Mouse (Mus musculus): ENCODE results near the gene Kcnj12. TPM values are rescaled to one million over a fixed set of nuclear protein-coding genes. Genes with fewer than 3 reads are reported as not detected.

Kcnj12 gene
- polyA plus RNA-seq, 1 experiment from 2014 or later, result 0.28 TPM

DNA sequence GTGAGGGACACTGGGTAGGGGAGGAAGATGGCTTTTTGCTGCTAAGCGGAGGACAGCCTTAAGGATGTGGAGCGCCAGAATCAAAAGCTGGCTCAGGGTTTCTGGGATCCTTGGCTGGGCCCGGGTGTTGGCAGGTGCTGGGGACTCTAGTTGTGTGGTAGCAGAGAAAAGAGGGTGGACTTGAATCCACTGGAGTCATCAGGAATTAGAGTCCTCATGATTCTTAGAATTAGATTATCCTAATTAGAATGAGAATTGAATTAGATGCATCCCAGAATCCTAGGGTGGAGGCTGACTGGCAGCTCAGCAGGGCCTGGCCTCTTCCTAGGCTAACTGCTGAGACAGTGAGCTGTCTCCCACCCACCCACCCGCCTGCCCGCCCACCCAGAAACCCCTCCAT, 17.6 kb upstream of the Kcnj12 start:
- peaks cover 19% of the 10 kb centered on the region for H3K4me1 ChIP-seq
- ATAC-seq, result no peak
- H3K4me3 ChIP-seq, result no peak overlapping the region
- no peaks in the 10 kb centered on the region for H3K9me3 ChIP-seq (replicated peaks)
- 48% methylated on average over 5 of the region's 5 CpGs for WGBS
- no peaks in the 10 kb centered on the region for H3K36me3 ChIP-seq (ENCODE audit: poor library complexity, severe bottlenecking)
- H3K4me2 ChIP-seq, result no peak overlapping the region
- no peak overlapping the region for H3K9ac ChIP-seq
- no peaks in the 10 kb centered on the region; the same call in 1 of the 2 replicates for H3K27me3 ChIP-seq
- H3K27ac ChIP-seq, result no peak overlapping the region

DNA sequence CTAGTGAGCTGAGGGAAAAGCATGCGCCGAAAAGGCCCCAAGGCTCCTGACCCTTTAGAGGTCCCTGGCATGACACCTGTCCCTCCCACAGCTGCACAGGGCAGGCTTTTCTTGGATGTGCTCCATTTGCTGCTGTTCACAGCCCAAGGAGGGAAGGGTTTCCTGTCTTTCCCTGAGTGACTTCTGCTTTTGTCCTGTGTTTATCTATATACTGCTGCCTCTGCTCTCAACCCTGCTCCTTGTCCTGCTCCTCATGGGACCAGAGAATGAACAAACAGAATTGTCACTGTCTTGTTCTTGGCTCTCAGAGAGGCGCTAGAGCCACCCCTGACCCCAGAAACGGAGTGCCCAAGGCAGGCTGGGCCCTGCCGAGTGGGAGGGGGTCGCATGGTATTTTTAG, 17.0 kb upstream of the Kcnj12 start:
- 48% methylated on average over 6 of the region's 6 CpGs for WGBS
- Histone ChIP-seq H3K27ac (no peak overlapping the region), H3K36me3 (ENCODE audit: poor library complexity, severe bottlenecking) (no peaks in the 10 kb centered on the region), H3K9me3 (replicated peaks) (no peaks in the 10 kb centered on the region), H3K27me3 (no peaks in the 10 kb centered on the region; the same call in 1 of the 2 replicates), H3K4me3 (no peak overlapping the region), H3K9ac (no peak overlapping the region), H3K4me2 (no peak overlapping the region), H3K4me1 (peaks cover 19% of the 10 kb centered on the region)
- ATAC-seq, result no peak

DNA sequence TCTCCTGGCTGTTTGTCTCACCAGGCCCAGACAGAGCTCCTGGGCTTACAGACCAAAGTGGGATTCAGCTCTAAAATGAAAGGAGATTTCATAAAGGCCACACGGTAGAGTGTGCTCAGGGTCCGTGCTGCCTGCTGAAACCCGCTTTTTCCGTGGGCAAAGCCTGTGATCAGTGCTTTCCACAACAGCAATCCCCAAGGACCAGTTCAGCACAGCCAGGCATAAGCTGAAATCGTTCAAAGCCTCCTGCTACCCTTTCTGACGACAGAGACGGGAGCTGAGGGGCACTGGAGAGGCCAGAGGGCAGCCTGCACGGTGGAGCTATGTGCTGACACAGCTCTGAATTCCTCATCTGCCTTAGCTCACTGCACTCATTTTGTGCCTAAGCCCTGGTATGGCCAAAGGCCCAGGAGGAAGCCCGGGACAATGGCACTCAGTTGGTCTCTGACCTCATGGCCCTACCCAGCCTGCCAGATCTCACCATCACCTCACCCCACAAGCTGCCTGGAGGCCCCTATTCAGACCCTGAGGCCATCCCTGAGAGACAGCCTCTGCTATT, 10.5 kb upstream of the Kcnj12 start:
- Histone ChIP-seq H3K9ac (no peak overlapping the region; the same call in 1 of the 2 replicates), H3K27me3 (no peaks in the 10 kb centered on the region; the same call in 1 of the 2 replicates), H3K4me1 (0 out of 2 replicates have a peak, but pooled peaks cover 5% of the 10 kb centered on the region), H3K4me2 (no peak overlapping the region), H3K4me3 (no peak overlapping the region), H3K36me3 (ENCODE audit: poor library complexity, severe bottlenecking) (no peaks in the 10 kb centered on the region), H3K27ac (no peak overlapping the region), H3K9me3 (replicated peaks) (no peaks in the 10 kb centered on the region)
- 17% methylated on average over 9 of the region's 9 CpGs for WGBS
- ATAC-seq, result no peak

DNA sequence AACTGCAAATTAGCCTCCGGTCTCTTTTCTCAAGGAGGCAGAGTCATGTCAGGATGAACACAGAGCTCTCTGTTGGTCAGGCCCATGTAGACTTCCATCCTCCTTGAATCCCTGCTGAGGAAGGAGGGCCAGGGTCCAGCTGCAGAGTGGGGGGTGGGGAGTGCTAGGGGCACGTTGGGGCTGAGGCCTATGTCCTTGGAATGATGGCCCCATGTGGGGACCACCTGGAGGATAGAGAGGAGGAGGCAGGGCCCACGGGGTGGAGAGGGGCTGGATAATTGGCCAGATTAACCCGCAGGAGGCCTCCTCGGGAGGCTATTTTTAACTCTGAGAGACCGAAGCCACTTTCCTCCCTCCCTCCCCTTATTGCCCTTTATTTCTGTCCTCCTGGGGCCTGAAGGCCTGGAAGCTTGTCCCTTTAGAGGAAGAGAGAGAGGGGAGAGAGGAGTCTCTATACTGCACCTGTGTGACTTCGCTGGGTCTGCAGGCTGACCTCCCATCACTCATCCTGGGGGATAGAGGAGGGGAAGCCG, 5.4 kb upstream of the Kcnj12 start:
- 8% methylated on average over 8 of the region's 8 CpGs for WGBS

DNA sequence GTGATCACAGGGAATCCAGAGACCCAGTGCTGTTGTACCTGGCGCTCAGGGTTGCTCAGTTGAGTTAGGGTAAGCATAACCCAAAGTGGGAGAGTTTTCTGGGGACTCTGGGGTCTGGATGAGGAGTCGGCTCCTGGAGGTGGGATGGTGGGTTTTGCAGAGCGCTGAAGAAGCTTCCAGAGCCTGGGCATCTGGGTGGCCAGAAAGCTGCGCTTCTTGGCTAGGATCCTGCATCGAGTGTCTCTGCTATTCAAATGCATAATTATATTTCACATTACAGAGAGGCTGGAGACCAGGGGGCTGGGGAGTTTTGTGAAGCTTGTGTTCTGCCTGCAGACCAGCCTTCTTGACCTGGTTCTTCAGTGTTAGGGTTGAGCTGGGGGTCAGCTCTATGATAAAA, 1.2 kb upstream of the Kcnj12 start:
- Histone ChIP-seq H3K4me1 (peaks cover 21% of the 10 kb centered on the region), H3K4me2 (no peak overlapping the region), H3K9ac (no peak overlapping the region), H3K36me3 (ENCODE audit: poor library complexity, severe bottlenecking) (no peaks in the 10 kb centered on the region), H3K9me3 (replicated peaks) (no peaks in the 10 kb centered on the region), H3K27ac (no peak overlapping the region), H3K27me3 (peaks cover 77% of the 10 kb centered on the region), H3K4me3 (no peak overlapping the region)
- ATAC-seq, result no peak
- 46% methylated on average over 5 of the region's 5 CpGs for WGBS

More for the DNA sequence above, 5.4 kb upstream of the Kcnj12 start:
- Histone ChIP-seq H3K9me3 (replicated peaks) (no peaks in the 10 kb centered on the region), H3K27ac (no peak overlapping the region), H3K27me3 (peaks cover 35% of the 10 kb centered on the region), H3K4me2 (no peak overlapping the region), H3K4me3 (no peak overlapping the region), H3K9ac (no peak overlapping the region), H3K36me3 (ENCODE audit: poor library complexity, severe bottlenecking) (no peaks in the 10 kb centered on the region), H3K4me1 (peaks cover 12% of the 10 kb centered on the region; the same call in 1 of the 2 replicates)
- ATAC-seq, result no peak

DNA sequence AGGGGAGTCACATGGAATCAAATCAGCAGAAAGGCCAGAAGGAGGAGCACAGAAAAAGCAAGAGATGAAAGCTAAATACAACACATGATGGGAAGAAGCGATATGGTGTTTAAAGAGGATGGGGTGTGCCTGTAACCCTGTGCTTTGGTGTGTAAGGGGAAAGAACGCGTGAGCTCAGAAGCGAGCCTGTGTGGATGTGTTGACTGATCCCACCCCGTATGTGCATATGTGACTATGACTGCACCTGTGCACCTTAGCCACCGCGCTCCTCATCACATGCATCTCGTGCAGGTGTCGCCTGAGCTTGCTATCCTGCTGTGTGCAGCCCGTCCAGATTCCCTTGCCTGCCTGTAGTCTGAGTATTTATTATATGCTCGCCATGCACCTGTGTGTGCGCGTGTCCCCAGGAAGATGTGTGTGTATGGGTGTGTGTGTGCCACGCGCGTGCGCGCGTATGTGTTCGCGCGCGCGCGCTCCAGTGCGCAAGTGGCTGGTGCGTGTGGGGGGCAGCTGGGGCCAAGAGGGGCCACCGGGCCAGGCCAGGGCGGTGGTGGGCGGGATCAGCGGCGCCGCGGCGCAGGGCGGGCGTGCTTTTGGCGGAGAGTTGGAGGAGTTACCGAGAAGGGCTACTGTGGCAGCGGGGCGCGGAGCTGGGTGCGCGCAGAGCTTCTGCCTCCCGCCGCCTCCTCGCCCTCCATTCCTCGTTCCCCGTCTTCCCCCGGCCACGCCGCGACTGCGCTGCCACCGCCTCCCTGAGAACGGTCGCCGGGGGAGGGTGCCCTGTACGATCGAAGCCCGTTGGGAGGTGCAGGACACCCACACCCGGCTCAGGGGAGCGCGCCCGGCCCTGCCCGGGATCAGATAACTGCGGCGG, 451 bp upstream of the Kcnj12 start:
- no peak overlapping the region for H3K27ac ChIP-seq
- H3K4me1 ChIP-seq, result peaks cover 20% of the 10 kb centered on the region
- under 1% methylated on average over 67 of the region's 68 CpGs for WGBS
- H3K36me3 ChIP-seq (ENCODE audit: poor library complexity, severe bottlenecking), result no peaks in the 10 kb centered on the region
- peak overlapping the region; percentile 55; the same call in 1 of the 2 replicates for H3K9ac ChIP-seq
- H3K9me3 ChIP-seq (replicated peaks), result no peaks in the 10 kb centered on the region
- H3K4me3 ChIP-seq, result peak overlapping the region; percentile 47
- H3K4me2 ChIP-seq, result peak overlapping the region; percentile 66
- H3K27me3 ChIP-seq, result peaks cover 77% of the 10 kb centered on the region
- no peak for ATAC-seq

DNA sequence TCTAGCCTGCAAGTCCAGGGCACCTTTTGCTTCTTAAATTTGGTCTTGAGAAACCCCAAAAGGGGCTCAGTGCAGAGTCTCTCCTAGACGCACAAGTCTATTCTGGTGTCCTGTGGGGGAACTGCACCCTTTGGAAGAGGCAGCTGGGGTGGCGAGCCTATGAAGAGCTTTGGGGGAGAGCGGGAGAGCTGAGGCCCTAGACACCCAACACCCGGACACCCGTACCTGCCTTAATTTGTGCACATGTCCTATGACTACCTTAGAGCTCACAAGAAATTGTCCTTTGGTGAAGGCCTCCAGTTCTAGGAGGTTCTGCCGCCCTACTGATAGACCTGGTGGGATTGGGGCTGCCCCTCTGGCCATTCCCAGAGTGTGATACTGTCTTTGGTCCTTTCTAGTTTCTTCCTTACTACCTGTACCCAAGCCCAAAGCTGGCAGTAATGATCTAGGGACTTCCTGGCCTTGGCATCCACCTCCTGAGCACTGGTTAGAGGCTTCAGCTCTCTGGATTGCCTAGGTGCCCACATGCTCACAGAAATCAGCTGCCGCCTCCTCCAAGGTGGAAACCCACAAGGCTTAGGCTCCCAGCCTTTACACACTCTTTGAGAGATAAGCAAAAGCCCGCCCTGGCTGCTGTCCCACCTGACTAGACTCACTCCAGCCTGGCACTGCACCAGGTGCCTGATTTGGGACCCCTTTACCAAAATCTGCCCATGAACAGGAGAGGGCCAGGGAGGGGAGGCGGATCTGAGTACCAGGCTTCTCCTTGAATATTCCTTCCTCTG, 1.2 kb downstream of the Kcnj12 start:
- no peak for ATAC-seq
- Histone ChIP-seq H3K9ac (no peak overlapping the region), H3K36me3 (ENCODE audit: poor library complexity, severe bottlenecking) (no peaks in the 10 kb centered on the region), H3K4me3 (0 out of 2 replicates have a peak overlapping the region, but pooled peaks have one; percentile 47), H3K27me3 (peaks cover 74% of the 10 kb centered on the region), H3K9me3 (replicated peaks) (no peaks in the 10 kb centered on the region), H3K27ac (no peak overlapping the region), H3K4me1 (peaks cover 19% of the 10 kb centered on the region), H3K4me2 (peak overlapping the region; percentile 66)
- 44% methylated on average over 9 of the region's 9 CpGs for WGBS

DNA sequence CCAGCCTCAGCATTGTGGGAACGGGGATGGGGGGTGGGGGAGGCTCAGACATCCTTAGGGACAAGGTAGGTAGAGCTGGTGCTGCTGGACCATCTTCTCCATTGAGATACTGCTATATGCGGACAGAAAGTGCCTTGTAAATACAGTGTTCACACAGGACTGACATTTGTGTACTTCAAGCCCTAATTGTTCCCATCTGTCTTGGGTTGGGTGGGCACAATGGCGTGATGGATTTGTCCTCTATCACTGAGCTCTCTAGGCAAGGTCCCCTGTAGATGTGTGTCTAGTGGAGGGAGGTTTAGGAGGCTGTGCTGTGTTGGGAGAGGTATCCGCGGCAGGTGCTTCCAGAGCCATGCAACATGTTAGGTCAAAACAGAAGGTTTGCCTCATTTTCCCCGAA, 2.0 kb downstream of the Kcnj12 start:
- Histone ChIP-seq H3K4me2 (no peak overlapping the region), H3K36me3 (ENCODE audit: poor library complexity, severe bottlenecking) (no peaks in the 10 kb centered on the region), H3K27me3 (peaks cover 67% of the 10 kb centered on the region)

DNA sequence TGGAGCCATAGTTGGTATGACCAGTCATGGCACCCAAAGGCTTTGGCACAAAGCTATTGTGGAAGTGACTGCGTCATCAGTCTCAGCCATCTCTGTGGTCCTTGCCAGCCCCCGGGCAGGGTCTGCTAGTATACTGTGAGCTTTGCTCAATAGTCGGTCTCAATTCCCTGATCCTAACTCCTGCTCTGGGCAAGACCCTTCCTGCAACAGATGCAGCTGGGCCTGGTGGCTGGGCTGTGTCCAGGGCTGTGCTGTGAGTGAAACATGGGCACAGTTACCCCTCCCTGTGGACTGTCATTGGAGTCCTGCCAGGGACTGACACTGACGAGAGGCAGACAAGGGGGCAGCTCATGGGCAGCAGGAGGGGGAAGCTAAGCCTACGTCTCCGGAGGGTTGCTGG, 2.6 kb downstream of the Kcnj12 start:
- Histone ChIP-seq H3K9me3 (replicated peaks) (no peaks in the 10 kb centered on the region), H3K9ac (no peak overlapping the region), H3K4me3 (no peak overlapping the region), H3K27me3 (peaks cover 61% of the 10 kb centered on the region), H3K4me1 (peaks cover 19% of the 10 kb centered on the region), H3K36me3 (ENCODE audit: poor library complexity, severe bottlenecking) (no peaks in the 10 kb centered on the region), H3K27ac (no peak overlapping the region), H3K4me2 (no peak overlapping the region)
- WGBS, result 51% methylated on average over 6 of the region's 6 CpGs
- no peak for ATAC-seq

More for the DNA sequence above, 2.0 kb downstream of the Kcnj12 start:
- WGBS, result 80% methylated on average over 6 of the region's 6 CpGs
- Histone ChIP-seq H3K27ac (no peak overlapping the region), H3K4me1 (peaks cover 19% of the 10 kb centered on the region), H3K9me3 (replicated peaks) (no peaks in the 10 kb centered on the region), H3K9ac (no peak overlapping the region), H3K4me3 (no peak overlapping the region)
- no peak for ATAC-seq

DNA sequence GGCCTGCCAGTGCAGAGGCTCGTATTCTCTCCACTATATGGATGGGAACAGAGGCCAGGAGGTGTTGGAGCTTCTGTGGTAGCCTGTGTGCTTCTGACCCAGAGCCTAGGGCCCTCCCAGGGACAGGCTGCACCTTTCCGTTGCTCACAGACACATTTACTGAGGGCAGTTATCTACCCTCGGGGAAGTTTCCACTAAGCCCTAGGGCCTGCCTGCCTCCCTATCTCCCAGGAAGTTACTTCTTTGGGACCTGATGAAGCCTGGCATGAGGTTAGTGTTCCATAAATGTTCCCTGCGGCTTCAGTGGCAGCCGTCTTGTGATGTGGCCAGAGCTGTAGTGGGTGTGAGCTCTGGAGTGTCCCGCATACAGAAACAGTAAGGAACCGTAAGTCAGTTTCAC, 3.2 kb downstream of the Kcnj12 start:
- H3K4me1 ChIP-seq, result peaks cover 19% of the 10 kb centered on the region
- no peak for ATAC-seq
- 77% methylated on average over 7 of the region's 7 CpGs for WGBS
- no peaks in the 10 kb centered on the region for H3K36me3 ChIP-seq (ENCODE audit: poor library complexity, severe bottlenecking)
- H3K9ac ChIP-seq, result 0 out of 2 replicates have a peak overlapping the region, but pooled peaks have one; percentile 0
- no peaks in the 10 kb centered on the region for H3K9me3 ChIP-seq (replicated peaks)
- no peak overlapping the region for H3K27ac ChIP-seq
- H3K27me3 ChIP-seq, result peaks cover 55% of the 10 kb centered on the region
- no peak overlapping the region for H3K4me2 ChIP-seq
- H3K4me3 ChIP-seq, result no peak overlapping the region

DNA sequence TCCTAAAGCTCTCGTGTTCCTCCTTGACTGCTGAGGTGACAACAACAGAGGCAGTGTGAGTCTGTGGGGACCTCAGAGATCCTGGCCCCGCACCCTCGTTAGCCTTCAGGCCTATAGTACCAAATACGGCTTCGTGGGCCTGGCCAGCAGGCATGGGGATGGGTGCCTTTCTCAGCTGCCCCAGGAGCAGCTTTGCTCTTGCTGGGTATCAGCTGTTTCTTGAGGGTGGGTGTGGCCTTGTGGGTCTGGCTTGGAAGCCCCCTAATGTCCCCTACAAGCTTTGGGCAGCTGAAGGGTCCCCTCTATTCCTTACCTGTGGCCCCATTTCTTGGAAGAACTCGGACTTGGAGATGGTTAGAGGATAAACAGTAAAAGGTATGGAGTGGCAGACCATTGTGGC, 4.0 kb downstream of the Kcnj12 start:
- Histone ChIP-seq H3K36me3 (ENCODE audit: poor library complexity, severe bottlenecking) (no peaks in the 10 kb centered on the region), H3K4me2 (no peak overlapping the region), H3K27ac (no peak overlapping the region), H3K4me3 (no peak overlapping the region), H3K9ac (no peak overlapping the region), H3K9me3 (replicated peaks) (no peaks in the 10 kb centered on the region), H3K27me3 (peaks cover 47% of the 10 kb centered on the region), H3K4me1 (peaks cover 19% of the 10 kb centered on the region)
- 79% methylated on average over 6 of the region's 6 CpGs for WGBS
- no peak for ATAC-seq

DNA sequence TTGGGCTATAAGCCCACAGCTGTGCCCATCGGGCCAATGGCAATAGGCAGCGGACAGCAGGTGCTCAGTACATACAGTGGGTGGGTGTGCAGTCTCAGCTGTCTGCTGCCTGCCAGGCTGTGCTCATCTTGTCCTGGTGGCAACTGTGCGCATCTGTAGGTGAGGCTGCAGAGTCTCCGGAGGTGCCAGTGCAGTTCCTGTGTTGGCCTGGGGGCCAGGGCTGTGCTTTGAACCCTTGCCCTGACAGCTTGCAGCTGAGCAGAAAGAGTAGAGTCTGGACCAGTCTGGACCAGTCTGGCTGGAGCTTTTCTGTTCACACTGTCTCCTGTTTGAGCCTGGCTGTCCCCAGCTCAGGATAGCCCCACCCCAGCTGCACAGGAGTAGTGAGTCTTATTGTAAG, 4.8 kb downstream of the Kcnj12 start:
- WGBS, result 78% methylated on average over 4 of the region's 4 CpGs
- H3K4me3 ChIP-seq, result no peak overlapping the region
- ATAC-seq, result no peak
- H3K36me3 ChIP-seq (ENCODE audit: poor library complexity, severe bottlenecking), result no peaks in the 10 kb centered on the region
- peaks cover 42% of the 10 kb centered on the region for H3K27me3 ChIP-seq
- no peaks in the 10 kb centered on the region for H3K9me3 ChIP-seq (replicated peaks)
- H3K27ac ChIP-seq, result no peak overlapping the region
- no peak overlapping the region for H3K9ac ChIP-seq
- H3K4me1 ChIP-seq, result peaks cover 13% of the 10 kb centered on the region
- no peak overlapping the region for H3K4me2 ChIP-seq

All from forebrain, embryonic 13.5 days (tissue).